Mouse (Mus musculus): ENCODE measurements around the gene Aqp7.

The Aqp7 gene

GRCm38 (mm10) chr4:41057361-41057760, 9.4 kb upstream of the Aqp7 start:
- DNase-seq (ENCODE audit: low spot score): no peak

GRCm38 (mm10) chr4:41056742-41057332, 8.9 kb upstream of the Aqp7 start:
- no peak for DNase-seq (ENCODE audit: low spot score)

GRCm38 (mm10) chr4:41056253-41056652, 8.3 kb upstream of the Aqp7 start:
- no peak for DNase-seq (ENCODE audit: low spot score)

- DNase-seq (ENCODE audit: low spot score): no peak
These were observed 7.2 kb upstream of the Aqp7 start for GRCm38 (mm10) chr4:41055111-41055510.

- DNase-seq (ENCODE audit: low spot score): no peak
These were observed 3.8 kb upstream of the Aqp7 start for GRCm38 (mm10) chr4:41051781-41052180.

GRCm38 (mm10) chr4:41050726-41051675, 3.1 kb upstream of the Aqp7 start:
- peak; percentile 88 for DNase-seq (ENCODE audit: low spot score)

- no peak for DNase-seq (ENCODE audit: low spot score)
These were observed 987 bp upstream of the Aqp7 start for GRCm38 (mm10) chr4:41048926-41049325.

GRCm38 (mm10) chr4:41046254-41046795, 1.6 kb downstream of the Aqp7 start:
- DNase-seq (ENCODE audit: low spot score): no peak

- no peak for DNase-seq (ENCODE audit: low spot score)
These were observed 2.7 kb downstream of the Aqp7 start for GRCm38 (mm10) chr4:41045288-41045687.

- DNase-seq (ENCODE audit: low spot score): no peak
These were observed 4.0 kb downstream of the Aqp7 start for GRCm38 (mm10) chr4:41043961-41044360.

- no peak for DNase-seq (ENCODE audit: low spot score)
These were observed 5.1 kb downstream of the Aqp7 start for GRCm38 (mm10) chr4:41042880-41043279.

- DNase-seq (ENCODE audit: low spot score): no peak
These were observed 7.0 kb downstream of the Aqp7 start for GRCm38 (mm10) chr4:41040983-41041382.

- no peak for DNase-seq (ENCODE audit: low spot score)
These were observed 10.0 kb downstream of the Aqp7 start for GRCm38 (mm10) chr4:41037942-41038341.

- DNase-seq (ENCODE audit: low spot score): no peak
These were observed 16.7 kb downstream of the Aqp7 start for GRCm38 (mm10) chr4:41031242-41031641.

- DNase-seq (ENCODE audit: low spot score): no peak
These were observed 18.6 kb downstream of the Aqp7 start for GRCm38 (mm10) chr4:41029372-41029771.

- DNase-seq (ENCODE audit: low spot score): peak; percentile 15
These were observed 19.7 kb downstream of the Aqp7 start for GRCm38 (mm10) chr4:41028272-41028671.

GRCm38 (mm10) chr4:41027872-41028271, 20.1 kb downstream of the Aqp7 start:
- no peak for DNase-seq (ENCODE audit: low spot score)

- peak; percentile 36 for DNase-seq (ENCODE audit: low spot score)
These were observed 21.7 kb downstream of the Aqp7 start for GRCm38 (mm10) chr4:41026086-41026787.

GRCm38 (mm10) chr4:41021094-41021493, 26.8 kb downstream of the Aqp7 start:
- DNase-seq (ENCODE audit: low spot score): no peak

- DNase-seq (ENCODE audit: low spot score): no peak
These were observed 32.1 kb downstream of the Aqp7 start for GRCm38 (mm10) chr4:41015798-41016197.

- DNase-seq (ENCODE audit: low spot score): no peak
These were observed 34.6 kb downstream of the Aqp7 start for GRCm38 (mm10) chr4:41013351-41013750.

GRCm38 (mm10) chr4:41000842-41001639, 46.9 kb downstream of the Aqp7 start:
- peak; percentile 23 for DNase-seq (ENCODE audit: low spot score)

All from embryo, embryonic 10 days (tissue).